Mouse (Mus musculus) urinary bladder, adult 2 months (tissue): ENCODE results near the gene B3gat1. TPM values are rescaled to one million over a fixed set of nuclear protein-coding genes. Genes with fewer than 3 reads are reported as not detected.

Experiments used
- DNase-seq: peaks from one replicate; pipeline ENCODE4 v3.0.0; 2022; ENCODE audit warnings: low spot score
- polyA plus RNA-seq: library from polyadenylated mRNA; depleted of rRNA; stranded (reverse); fragments of >200 nt; gene quantifications from 2 replicates; pipeline ENCODE4 v1.2.3, GENCODE M21; 2012; rRNA removed

B3gat1 gene
- polyA plus RNA-seq, result 0.03 TPM in 1 of 2 replicates, not detected in the other

- no peak for DNase-seq
Measured at GRCm38 (mm10) chr9:26733206-26733891, at the start of gene B3gat1. B3gat1 (plus strand) TSS chr9:26733728.

DNA sequence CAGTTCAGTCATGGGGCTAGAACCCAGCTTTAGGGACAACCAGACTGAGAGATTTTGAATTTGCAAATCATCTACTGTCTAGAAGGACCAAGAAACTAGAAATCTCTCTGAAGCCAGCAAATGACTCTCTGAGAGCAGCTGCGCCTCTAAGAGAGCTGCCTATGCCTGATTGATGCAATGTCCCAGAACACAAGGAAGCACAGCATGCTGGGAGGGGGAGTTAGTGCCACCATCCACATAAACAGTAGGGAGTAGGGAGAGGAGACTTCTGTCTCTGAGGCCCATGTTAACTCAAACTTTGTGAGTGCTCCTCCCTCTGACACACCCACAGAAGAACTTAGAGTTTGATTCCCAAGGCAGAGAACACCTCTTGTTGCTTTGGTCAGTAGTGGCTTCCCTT is 44.4 kb upstream of the B3gat1 start:
- DNase-seq, result no peak

GRCm38 (mm10) chr9:26689956-26690698 is 43.4 kb upstream of the B3gat1 start:
- DNase-seq, result no peak

GRCm38 (mm10) chr9:26692641-26693040 is 40.9 kb upstream of the B3gat1 start:
- no peak for DNase-seq

- DNase-seq, result no peak
Measured at GRCm38 (mm10) chr9:26694656-26695055, 38.9 kb upstream of the B3gat1 start.

- no peak for DNase-seq
Measured at GRCm38 (mm10) chr9:26695178-26695577, 38.4 kb upstream of the B3gat1 start.

DNA sequence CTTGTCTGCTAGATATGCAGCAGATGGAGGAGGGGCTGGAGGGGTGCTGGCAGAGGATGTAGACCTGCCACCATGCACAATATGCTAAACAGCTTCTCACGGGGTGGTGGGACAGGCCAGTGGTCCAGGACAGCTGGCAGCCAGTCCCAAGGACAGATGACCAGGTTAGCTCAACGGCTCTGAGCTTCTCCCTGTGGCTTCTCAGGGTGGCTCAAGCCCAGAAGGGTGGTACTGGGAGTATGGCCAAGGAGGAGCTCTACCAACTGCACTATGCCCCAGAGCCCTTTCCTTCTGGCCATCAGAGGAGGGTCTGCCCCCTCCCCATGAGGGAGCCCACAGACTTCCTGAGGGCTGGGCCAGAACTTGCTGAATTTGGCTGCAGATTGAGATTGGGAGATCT is 35.2 kb upstream of the B3gat1 start:
- no peak for DNase-seq

GRCm38 (mm10) chr9:26700329-26700728 is 33.2 kb upstream of the B3gat1 start:
- DNase-seq, result no peak

- no peak for DNase-seq
Measured at GRCm38 (mm10) chr9:26718388-26718787, 15.1 kb upstream of the B3gat1 start.

DNA sequence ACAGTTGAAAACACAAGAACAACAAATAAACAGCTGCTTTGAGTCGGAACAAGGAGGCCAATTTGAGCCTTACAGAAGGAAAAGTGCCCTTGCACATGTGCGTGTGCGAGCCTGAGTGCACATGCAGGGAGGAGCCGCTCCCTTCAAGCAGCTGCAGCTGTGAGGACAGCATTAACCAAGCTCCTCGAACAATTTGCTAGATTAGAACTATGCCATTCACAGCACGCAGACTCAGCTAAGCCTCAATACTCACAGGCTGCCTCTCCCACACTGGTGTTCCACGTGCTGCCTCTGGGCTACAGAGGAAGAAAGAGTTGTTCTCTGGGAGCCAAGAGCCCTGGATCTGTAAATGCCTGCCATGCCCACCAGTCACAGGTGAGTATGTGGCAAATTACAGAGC is 11.8 kb upstream of the B3gat1 start:
- no peak for DNase-seq

DNA sequence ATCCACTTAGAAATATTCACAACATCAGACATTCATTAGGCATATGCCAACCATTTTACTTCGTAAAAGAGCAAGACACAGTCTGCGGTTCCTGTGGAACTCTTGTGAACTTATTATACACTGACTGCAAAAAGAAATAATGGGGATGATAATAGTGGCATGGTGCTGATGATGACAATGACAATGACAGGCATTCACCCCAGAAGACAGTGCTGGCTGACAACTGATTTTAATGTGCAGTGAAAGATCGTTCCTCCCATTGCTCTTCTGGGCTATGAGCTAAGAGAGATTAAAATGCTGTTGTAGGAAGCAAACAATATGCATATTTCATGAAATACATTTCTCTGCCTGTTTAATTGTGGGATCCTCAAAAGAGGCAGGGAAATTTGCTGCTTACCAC is 7.8 kb upstream of the B3gat1 start:
- DNase-seq, result no peak

GRCm38 (mm10) chr9:26727445-26727844 is 6.1 kb upstream of the B3gat1 start:
- no peak for DNase-seq

DNA sequence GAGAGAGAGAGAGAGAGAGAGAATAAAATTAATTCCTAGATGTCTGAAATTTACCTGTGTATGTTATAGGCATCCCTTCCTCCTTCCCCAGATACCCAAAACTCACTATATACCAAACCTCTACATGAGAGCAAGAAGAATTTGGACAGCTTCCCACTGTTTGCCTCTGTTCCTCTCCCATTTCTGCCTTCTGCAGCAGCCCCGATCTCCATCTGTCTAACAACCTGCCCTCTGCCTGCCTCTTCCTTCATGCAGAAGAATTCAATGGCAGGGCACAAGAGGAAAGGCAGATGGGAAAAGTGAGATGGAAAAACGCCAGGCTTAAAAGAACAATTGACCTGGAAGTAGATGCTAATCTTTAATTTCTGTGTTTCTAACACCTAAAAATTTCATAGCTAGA is 5.0 kb upstream of the B3gat1 start:
- DNase-seq, result no peak

DNA sequence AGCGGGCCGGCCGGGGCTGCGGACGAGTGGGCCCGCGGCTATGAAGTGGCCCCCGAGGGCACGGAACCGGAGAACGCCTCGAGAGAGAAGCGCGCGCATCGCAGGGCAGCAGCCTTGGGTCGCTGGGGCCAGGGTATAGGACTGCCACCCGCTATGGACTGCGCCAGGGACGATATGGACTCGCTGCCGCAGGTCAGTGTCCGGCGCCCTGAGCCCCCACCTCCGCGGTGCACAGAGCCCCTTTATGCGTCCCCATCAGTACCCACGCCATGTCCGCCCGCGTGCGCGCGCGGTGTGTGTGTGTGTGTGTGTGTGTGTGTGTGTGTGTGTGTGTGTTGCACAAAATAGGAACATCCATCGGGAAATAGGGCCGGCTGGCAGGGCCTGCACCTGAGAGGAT is 458 bp downstream of the B3gat1 start:
- DNase-seq, result no peak

DNA sequence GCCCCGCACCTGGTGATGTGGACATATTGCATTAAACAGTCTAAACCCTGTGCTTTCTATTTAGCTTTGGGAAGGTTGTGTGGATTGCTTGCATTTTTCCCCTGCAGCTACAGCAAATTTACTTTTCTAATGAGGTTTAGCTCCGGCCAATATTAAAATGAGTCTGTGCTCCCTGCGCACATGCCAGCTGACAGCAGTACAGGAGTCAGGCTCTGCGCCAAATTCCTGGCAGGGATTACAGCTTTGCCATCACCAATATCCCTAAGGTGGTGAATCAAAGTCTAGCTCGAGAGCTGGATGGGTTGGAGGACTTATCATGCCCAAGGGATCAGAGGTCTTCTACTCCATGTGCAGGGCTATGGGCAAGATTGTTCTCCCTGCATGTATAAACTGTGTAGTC is 3.6 kb downstream of the B3gat1 start:
- no peak for DNase-seq

DNA sequence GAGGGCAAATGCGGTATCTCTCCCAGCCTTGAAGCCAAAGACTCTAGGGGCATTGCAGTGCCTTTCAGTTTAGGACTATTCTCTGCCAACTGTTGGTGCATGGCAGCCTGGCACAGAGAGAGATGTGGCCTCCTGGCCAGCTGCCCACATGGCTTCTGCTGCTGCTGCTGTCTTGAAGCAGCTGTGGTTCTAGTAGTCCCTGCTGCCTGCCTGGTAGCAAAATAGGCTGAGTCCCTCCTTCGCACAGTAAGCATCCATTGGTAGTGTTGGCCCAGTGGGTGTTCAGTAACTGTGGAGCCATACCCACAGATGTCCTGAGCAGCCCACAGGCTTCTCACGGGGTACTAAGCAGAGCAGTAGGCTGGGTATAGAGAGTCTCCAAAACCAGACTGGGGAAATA is 9.3 kb downstream of the B3gat1 start:
- DNase-seq, result no peak

DNA sequence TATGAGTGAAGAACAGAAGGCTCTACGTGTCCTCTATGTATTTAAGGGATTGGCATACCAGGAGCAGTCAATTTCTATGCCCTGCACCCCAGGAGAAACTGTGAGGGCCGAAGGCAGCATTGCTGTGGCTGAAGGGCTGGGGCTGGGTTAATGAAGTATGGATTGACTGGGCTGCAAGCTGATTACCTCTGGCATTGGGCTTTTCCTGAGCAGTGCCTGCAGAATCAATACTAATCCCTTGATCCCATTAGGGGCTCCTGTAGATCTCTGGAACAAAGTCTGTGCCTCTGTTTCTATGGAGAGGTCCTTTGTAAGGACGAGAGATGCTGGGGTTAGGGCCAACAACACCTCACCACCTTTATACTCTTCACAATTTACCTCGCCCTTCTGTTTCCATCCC is 13.6 kb downstream of the B3gat1 start:
- no peak for DNase-seq

DNA sequence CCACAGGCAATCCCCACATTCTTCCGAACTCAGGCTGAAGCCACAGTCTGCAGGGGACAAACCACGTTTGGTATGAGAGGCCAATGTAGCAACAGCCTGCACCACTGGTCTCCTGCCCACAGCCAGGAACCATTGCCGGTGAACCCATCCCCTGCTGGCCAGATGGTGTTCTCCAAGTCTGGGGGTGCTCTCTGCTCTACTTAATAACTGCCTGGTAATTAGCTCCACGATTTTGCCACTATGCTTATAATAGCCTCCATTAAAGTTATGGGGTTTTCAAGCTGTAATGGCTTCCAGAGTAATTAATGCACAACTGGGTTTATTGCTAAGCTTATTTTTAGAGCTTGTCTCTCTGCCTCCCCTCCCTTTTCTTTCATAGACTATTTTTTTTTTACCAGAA is 15.4 kb downstream of the B3gat1 start:
- DNase-seq, result no peak

DNA sequence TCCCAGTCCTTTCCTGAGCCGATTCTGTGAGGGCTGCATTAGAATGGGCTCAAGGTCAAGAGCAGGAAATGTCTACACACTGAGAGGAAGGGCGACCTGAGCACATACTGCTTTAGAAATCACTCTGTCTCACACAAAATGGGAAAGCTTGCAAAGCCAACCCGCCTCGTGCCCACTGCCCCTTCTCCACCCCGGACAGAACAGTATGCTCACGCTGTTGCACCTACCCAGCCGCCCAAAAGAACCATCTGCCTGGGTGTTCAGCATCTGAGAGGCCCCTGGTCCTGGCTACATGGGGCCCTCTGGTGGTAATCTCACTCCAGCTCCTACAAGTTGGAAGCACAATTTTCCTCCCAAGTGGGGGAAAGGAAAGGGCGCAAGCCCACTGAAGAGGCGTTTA is 26.6 kb downstream of the B3gat1 start:
- no peak for DNase-seq

GRCm38 (mm10) chr9:26760576-26760975 is 27.0 kb downstream of the B3gat1 start:
- DNase-seq, result no peak

GRCm38 (mm10) chr9:26762477-26762876 is 28.9 kb downstream of the B3gat1 start:
- no peak for DNase-seq

DNA sequence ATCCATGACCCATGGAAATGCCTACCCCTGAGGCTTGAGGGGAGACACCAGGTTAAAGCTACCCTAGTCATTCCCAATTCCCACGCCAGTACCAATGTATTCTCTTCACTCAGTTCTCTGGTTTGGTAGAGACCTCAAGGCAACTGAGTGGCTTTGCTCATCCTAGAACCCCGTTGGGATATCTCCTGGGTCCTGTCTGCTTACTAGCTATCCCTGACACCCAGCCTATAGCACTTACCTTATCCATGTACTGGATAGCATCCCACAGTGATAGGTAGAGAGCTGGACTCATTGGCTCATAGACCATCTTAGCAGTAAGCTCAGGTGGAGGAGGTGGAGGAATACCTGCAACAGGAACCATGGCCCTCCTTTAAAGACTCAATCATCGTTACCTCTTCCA is 34.7 kb downstream of the B3gat1 start:
- DNase-seq, result no peak

DNA sequence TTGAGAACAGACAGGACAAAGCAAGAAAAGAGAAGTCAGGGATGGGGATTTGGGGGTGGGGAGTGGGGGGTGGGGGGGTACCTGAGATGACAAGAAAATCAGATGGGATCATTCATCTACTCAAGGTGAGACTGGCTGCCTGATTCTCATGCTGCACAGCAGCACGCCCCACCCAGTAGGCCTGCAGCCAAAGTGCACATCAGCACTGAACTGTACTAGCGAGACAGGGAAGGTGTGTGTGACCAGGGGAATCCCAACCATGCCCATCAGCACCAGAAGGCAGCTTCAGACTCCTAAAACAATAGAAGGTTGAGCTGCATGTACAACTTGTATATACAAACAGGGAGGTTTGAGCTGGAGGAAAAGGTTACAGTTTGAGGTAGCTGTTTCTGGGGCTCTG is 42.2 kb downstream of the B3gat1 start:
- no peak for DNase-seq
